Mouse (Mus musculus) liver, postnatal 0 days (tissue): ENCODE measurements around the gene Vegfb. TPM values are rescaled to one million over a fixed set of nuclear protein-coding genes. Genes with fewer than 3 reads are reported as not detected.

Experiments used
- ATAC-seq: fragments of 200-750 bp; cut with Nextera tagmentation; 2 replicates; pipeline ENCODE4 v1.8.0; 2017; ENCODE audit warnings: mild to moderate bottlenecking, moderate library complexity
- DNase-seq: peaks from one replicate; pipeline ENCODE4 v3.0.0-alpha.2; 2016
- H3K27ac ChIP-seq: fragments of 300-500 bp; sonication (generic); 2 replicates; pipeline ENCODE4 v1.5.1; 2014; ENCODE audit warnings: antibody characterized with exemption, moderate library complexity, mild to moderate bottlenecking, low read depth
- H3K27me3 ChIP-seq: fragments of 300-500 bp; sonication (generic); 2 replicates; pipeline ENCODE4 v1.6.1; 2014; ENCODE audit warnings: low read length, control low read depth, mixed read lengths; ENCODE audit not compliant: insufficient read depth
- H3K36me3 ChIP-seq: fragments of 300-500 bp; sonication (generic); replicated peaks from 2 replicates; pipeline ENCODE4 v1.6.1; 2014; ENCODE audit warnings: mild to moderate bottlenecking, control low read depth, low read length, moderate library complexity, mixed read lengths; ENCODE audit not compliant: insufficient read depth
- H3K4me1 ChIP-seq: fragments of 300-500 bp; sonication (generic); 2 replicates; pipeline ENCODE4 v1.6.1; 2014; ENCODE audit warnings: antibody characterized with exemption, mild to moderate bottlenecking, control low read depth; ENCODE audit not compliant: insufficient read depth
- H3K4me2 ChIP-seq: fragments of 300-500 bp; sonication (generic); 2 replicates; pipeline ENCODE4 v1.6.1; 2014; ENCODE audit warnings: low read depth, mild to moderate bottlenecking, low read length, moderate library complexity, mixed read lengths
- H3K4me3 ChIP-seq: fragments of 300-500 bp; sonication (generic); 2 replicates; pipeline ENCODE4 v1.5.1; 2014; ENCODE audit warnings: low read depth, low read length
- H3K9ac ChIP-seq: fragments of 300-500 bp; sonication (generic); replicated peaks from 2 replicates; pipeline ENCODE4 v1.6.1; 2014; ENCODE audit warnings: mild to moderate bottlenecking, moderate library complexity
- H3K9me3 ChIP-seq: fragments of 300-500 bp; sonication (generic); 2 replicates; pipeline ENCODE4 v1.6.1; 2016; ENCODE audit warnings: mild to moderate bottlenecking, control low read depth, low read length, mixed read lengths
- CTCF ChIP-seq: sonication (generic); IDR thresholded peaks from 2 replicates; pipeline ENCODE4 v1.5.1; 2016; ENCODE audit warnings: antibody characterized with exemption, low read depth
- EP300 ChIP-seq: IDR thresholded peaks from 2 replicates; pipeline ENCODE4 v1.6.1; 2016; ENCODE audit warnings: antibody characterized with exemption, low read depth, mild to moderate bottlenecking
- WGBS: fragments of 180-500 bp; shearing (Covaris S2); extraction: QIAGEN DNeasy Blood & Tissue Kit; methylation state at CpG from one replicate; pipeline ENCODE4 v1.1.7; 2014; ENCODE audit not compliant: insufficient replicate concordance; 5-methylcytosine and 5-hydroxymethylcytosine counted together
- polyA plus RNA-seq: library from polyadenylated mRNA; unstranded; fragments of >200 nt; fragmentation: Nextera tagmentation; extraction: Ambion mirVana; gene quantifications from 2 replicates; pipeline ENCODE4 v1.2.1, GENCODE M21; 2015

The Vegfb gene
- polyA plus RNA-seq, 1 experiment from 2014 or later: 11.9 TPM

DNA sequence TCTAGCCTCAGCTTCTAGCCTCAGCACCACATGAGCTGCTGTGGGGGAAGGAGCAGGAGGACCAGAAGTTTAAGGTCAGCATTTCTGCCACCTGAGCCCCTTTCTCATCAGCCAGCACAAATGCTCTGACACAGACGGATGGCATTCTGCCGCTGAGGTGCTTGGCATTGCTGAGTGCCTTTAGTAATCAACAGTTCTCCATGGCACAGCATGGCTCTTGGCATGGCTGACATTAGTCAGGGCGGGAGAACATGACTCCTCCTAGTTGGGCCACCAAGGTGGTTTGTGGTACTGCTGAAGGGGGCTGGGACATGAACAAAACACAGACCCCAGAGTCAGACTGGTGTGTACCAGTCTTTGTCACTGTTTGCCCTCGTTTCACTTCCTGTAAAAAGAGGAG, 39.3 kb downstream of the Vegfb start:
- no peak for DNase-seq
- Histone ChIP-seq H3K4me2 (no peak overlapping the region), H3K27me3 (no peaks in the 10 kb centered on the region), H3K4me3 (no peak overlapping the region), H3K27ac (no peak overlapping the region), H3K9ac (no peak overlapping the region), H3K9me3 (no peaks in the 10 kb centered on the region), H3K4me1 (peaks cover 22% of the 10 kb centered on the region), H3K36me3 (no peaks in the 10 kb centered on the region; the same call in 1 of the 2 replicates)
- ATAC-seq: no peak
- TF ChIP-seq EP300 (no peak), CTCF (no peak)
- 72% methylated on average over 4 of the region's 4 CpGs for WGBS

DNA sequence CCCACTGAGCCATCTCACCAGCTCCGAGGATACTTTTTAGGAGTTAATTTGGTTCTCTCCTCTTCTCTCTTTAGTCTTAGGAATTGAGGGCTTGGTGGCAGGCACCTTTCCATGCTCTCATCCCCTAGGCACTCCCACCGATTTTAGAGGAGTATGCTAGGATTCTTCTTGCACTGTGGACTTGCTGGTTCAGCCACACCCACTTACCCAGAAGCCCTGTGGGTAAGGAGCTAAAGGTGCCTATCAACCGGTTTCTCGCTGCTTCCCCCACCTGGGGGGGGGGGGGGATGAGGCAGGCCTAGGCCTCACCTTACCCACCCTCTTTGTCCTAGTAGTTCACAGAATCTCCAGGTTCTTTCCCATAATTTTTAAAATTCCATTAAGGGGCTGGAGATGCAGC, 39.7 kb downstream of the Vegfb start:
- no peak for ATAC-seq

DNA sequence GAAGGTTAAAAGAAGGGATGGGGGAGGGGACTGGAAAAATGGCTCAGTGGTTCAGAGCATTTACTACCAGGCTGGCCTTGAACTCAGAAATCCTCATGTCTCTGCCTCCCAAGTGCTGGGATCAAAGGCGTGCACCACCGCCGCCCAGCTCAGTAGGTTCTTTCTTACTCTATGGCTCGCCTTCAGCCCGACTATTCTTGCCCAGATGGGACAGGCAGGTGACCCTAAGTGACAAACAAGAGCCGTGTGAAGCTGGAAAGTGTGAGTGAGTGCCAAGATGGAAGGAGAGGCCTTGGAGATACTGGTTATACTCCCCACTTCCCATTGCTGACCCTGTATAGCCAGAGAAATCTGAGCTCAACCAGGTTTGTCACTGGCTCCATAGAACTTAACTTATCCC, 43.7 kb downstream of the Vegfb start:
- H3K4me1 ChIP-seq: peaks cover 16% of the 10 kb centered on the region
- H3K36me3 ChIP-seq: no peaks in the 10 kb centered on the region; the same call in 1 of the 2 replicates
- H3K27me3 ChIP-seq: no peaks in the 10 kb centered on the region
- no peak overlapping the region for H3K4me3 ChIP-seq
- no peaks in the 10 kb centered on the region for H3K9me3 ChIP-seq
- H3K4me2 ChIP-seq: no peak overlapping the region
- no peak for ATAC-seq
- no peak for TF ChIP-seq EP300
- TF ChIP-seq CTCF: no peak
- H3K9ac ChIP-seq: no peak overlapping the region
- no peak for DNase-seq
- 86% methylated on average over 6 of the region's 6 CpGs for WGBS
- H3K27ac ChIP-seq: no peak overlapping the region

More for the DNA sequence above, 39.7 kb downstream of the Vegfb start:
- Histone ChIP-seq H3K4me1 (peaks cover 22% of the 10 kb centered on the region), H3K27me3 (no peaks in the 10 kb centered on the region), H3K4me3 (no peak overlapping the region), H3K9me3 (no peaks in the 10 kb centered on the region), H3K9ac (no peak overlapping the region), H3K36me3 (no peaks in the 10 kb centered on the region; the same call in 1 of the 2 replicates), H3K4me2 (no peak overlapping the region), H3K27ac (no peak overlapping the region)
- 64% methylated on average over 4 of the region's 4 CpGs for WGBS
- DNase-seq: no peak
- TF ChIP-seq EP300 (no peak), CTCF (no peak)

DNA sequence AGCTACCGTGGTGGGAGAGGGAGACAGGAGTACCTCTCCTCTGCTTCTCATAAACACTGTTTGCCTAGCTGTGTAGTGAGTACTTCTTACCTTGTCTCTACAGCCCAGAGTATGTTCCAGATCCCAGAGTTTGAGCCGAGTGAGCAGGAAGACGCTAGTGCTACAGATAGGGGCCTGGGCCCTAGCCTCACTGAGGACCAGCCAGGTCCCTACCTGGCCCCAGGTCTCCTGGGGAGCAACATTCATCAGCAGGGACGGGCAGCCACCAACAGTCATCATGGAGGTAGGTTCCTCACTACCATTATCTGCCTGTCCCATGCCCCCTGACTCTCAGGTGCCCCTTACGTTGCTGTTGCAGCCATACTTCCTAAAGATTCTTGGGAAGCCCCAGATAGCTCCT, 44.7 kb downstream of the Vegfb start:
- ATAC-seq (no peak), DNase-seq (no peak)
- peak overlapping the region; percentile 81 for H3K4me3 ChIP-seq
- H3K27me3 ChIP-seq: no peaks in the 10 kb centered on the region
- TF ChIP-seq CTCF: no peak
- no peak for TF ChIP-seq EP300
- H3K27ac ChIP-seq: peak overlapping the region; percentile 91
- WGBS: 20% methylated on average over 5 of the region's 5 CpGs
- H3K36me3 ChIP-seq: no peaks in the 10 kb centered on the region
- H3K9ac ChIP-seq: peak overlapping the region; percentile 80
- no peaks in the 10 kb centered on the region for H3K9me3 ChIP-seq
- H3K4me2 ChIP-seq: peak overlapping the region; percentile 98
- peaks cover 16% of the 10 kb centered on the region for H3K4me1 ChIP-seq

DNA sequence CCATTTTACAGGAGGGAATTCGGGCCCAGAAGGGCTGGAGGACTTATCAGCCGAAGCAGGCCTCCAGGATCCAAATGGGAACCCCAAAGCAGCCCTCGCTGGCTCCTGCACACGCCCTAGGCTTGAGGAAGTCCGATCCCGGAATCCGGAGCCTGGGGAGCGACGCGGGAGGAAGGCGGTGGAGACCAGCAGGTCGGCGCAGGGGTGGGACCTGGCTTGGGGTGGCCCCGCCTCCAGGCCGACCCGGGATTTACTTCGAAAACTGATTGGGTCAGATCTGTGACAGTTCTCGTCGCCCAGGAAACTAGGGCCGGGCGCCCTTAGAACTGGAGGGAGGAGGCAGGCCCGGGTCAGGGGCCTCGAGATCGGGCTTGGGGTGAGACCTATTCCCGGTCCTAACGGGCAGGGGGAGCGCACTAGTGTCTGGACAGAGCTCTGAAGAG, 45.2 kb downstream of the Vegfb start, which contains the start of gene Gpr137:
TSS of gene Gpr137 (minus strand) at position 232 of the 443 bp plus-strand sequence.
- peak within 1 kb of the TSS; percentile 98 for H3K4me2 ChIP-seq
- H3K4me1 ChIP-seq: peaks cover 16% of the 10 kb centered on the region
- H3K4me3 ChIP-seq: peak within 1 kb of the TSS; percentile 81
- ATAC-seq (peak; percentile 89), DNase-seq (peak; percentile 95)
- WGBS: under 1% methylated on average over 27 of the region's 27 CpGs
- H3K36me3 ChIP-seq: no peaks in the 10 kb centered on the region
- H3K9me3 ChIP-seq: no peaks in the 10 kb centered on the region
- H3K27ac ChIP-seq: peak within 1 kb of the TSS; percentile 91
- no peaks in the 10 kb centered on the region for H3K27me3 ChIP-seq
- H3K9ac ChIP-seq: peak within 1 kb of the TSS; percentile 80
- no peak for TF ChIP-seq CTCF
- no peak for TF ChIP-seq EP300

DNA sequence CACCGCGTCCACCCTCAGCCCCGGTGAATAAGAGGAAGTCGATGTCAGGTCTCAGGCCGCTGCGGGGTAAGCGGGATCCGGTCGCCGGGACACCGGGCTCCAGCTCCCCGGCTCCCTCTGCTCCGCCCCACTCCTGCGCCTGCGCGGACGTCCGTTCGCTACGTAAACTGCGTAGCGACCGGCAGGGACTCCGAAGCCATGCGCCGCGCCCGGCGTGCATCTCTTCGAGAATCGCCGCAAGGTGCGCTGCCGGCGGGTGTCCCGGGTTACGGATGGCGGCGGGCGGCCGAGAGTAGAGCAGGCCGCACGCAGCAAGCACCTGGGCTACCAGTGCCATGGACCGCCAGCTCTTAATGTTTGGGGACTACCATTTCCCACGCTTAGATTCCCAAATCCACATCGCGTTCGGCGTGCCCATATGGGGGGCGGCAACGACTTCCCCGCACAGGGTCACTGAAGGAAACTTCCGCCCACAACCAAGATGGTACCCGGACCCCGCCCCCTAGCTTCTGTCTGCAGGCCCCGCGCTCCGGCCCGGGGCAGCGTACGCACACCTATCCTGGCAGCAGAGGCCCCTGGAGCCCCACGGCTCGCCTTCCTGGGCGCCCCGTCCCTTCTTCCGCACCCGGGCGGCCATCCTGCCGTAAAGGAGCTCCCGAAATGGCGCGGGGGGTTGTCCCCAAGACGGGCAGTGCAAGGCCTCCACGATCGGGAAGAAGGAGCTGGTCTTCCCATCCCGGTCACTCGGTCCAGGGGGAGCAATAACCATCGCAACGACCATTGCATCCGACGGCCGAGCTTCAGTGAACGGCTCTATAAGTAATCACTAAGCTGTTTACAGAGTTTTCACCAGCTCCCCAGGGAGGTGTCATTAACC, 45.8 kb downstream of the Vegfb start, which contains the start of gene Bad:
TSS of gene Bad (plus strand) at position 490 of the 877 bp plus-strand sequence.
- DNase-seq (peak; percentile 97), ATAC-seq (peak; percentile 78)
- Histone ChIP-seq H3K36me3 (no peaks in the 10 kb centered on the region), H3K27ac (peak within 1 kb of the TSS; percentile 91), H3K9ac (peak within 1 kb of the TSS; percentile 80), H3K27me3 (no peaks in the 10 kb centered on the region), H3K4me2 (peak within 1 kb of the TSS; percentile 98), H3K9me3 (no peaks in the 10 kb centered on the region), H3K4me3 (peak within 1 kb of the TSS; percentile 81), H3K4me1 (peaks cover 14% of the 10 kb centered on the region)
- TF ChIP-seq CTCF (peak; percentile 28), EP300 (peak; percentile 93)
- WGBS: under 1% methylated on average over 81 of the region's 83 CpGs
